ENCODE assay signal across 8 mouse cellular contexts in the genomic region with DNA sequence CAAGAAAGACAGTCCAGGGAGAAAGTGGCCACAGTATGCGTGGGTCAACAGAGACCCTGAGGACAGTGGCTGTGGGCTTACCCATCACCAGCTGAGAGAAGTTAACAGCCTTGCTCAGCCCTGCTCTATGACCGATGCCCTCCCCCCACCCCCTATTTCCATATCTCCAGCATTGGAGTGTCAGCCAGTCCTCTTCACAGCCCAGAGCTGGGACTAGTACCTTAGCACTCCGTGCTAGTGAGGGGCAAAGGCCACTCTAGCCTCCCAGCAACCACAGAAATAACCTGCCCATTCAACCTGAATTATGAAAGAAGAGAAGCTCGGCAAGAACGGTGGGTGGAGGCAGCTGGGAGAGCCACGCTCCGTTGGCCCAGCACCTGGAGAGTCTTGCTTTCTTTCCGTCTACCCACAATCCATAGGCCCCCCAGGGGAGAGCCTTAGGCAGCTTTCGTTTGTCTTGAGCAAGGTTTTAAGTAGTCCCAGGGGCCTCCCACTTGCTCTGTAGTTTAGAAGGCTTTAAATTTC. TPM values are rescaled to one million over a fixed set of nuclear protein-coding genes. Genes with fewer than 3 reads are reported as not detected.
DNase-seq lines count a peak whose midpoint lies in the region; ATAC-seq lines count a peak whose summit lies in the region.

No protein-coding gene starts in this region.

- peak overlapping the region; percentile 55; the same call in 1 of the 2 replicates for H3K4me3 ChIP-seq in lung, embryonic 15.5 days
- no peak overlapping the region for H3K4me3 ChIP-seq in forebrain, embryonic 13.5 days

- H3K9ac ChIP-seq in lung, embryonic 15.5 days: no peak overlapping the region
- H3K9ac ChIP-seq in forebrain, embryonic 13.5 days: no peak overlapping the region

- peaks cover 13% of the 10 kb centered on the region; the same call in 1 of the 2 replicates for H3K4me1 ChIP-seq in lung, embryonic 15.5 days
- peaks cover 22% of the 10 kb centered on the region for H3K4me1 ChIP-seq in forebrain, embryonic 13.5 days

- DNase-seq in lung, adult 18-20 months: no peak
- peak; percentile 70 to 75 for DNase-seq in kidney, postnatal 36 days
- DNase-seq in frontal cortex, postnatal 10 days (ENCODE audit: low spot score in 2 of 2): no peak
- no peak for DNase-seq in ovary, postnatal 10 days (ENCODE audit: low spot score)
- DNase-seq in layer of hippocampus, postnatal 14 days (ENCODE audit: low spot score in 2 of 2): no peak

- 17% methylated on average over 9 of the region's 9 CpGs for WGBS in lung, embryonic 15.5 days
- WGBS in forebrain, embryonic 13.5 days: 7% methylated on average over 9 of the region's 9 CpGs

- ATAC-seq in lung, embryonic 15.5 days (ENCODE audit: borderline replicate concordance, extremely low read depth, low FRiP score, low TSS enrichment): peak; percentile 11; the same call in 1 of the 2 replicates
- ATAC-seq in forebrain, embryonic 13.5 days: no peak
- 0 out of 2 replicates have a peak, but pooled peaks have one; percentile 4 for ATAC-seq in neutrophil, adult 5-6 weeks (ENCODE audit: extremely low read depth, insufficient number of reproducible peaks, low FRiP score, poor library complexity, severe bottlenecking)

- H3K4me2 ChIP-seq in lung, embryonic 15.5 days: peak overlapping the region; percentile 97
- peak overlapping the region; percentile 97 for H3K4me2 ChIP-seq in forebrain, embryonic 13.5 days

- no peaks in the 10 kb centered on the region for H3K9me3 ChIP-seq in lung, embryonic 15.5 days
- H3K9me3 ChIP-seq in forebrain, embryonic 13.5 days (replicated peaks): no peaks in the 10 kb centered on the region

- no peak overlapping the region for H3K27ac ChIP-seq in lung, embryonic 15.5 days
- H3K27ac ChIP-seq in forebrain, embryonic 13.5 days: no peak overlapping the region

- H3K36me3 ChIP-seq in lung, embryonic 15.5 days: no peaks in the 10 kb centered on the region
- no peaks in the 10 kb centered on the region for H3K36me3 ChIP-seq in forebrain, embryonic 13.5 days (ENCODE audit: poor library complexity, severe bottlenecking)

- H3K27me3 ChIP-seq in lung, embryonic 15.5 days: peaks cover 6% of the 10 kb centered on the region; the same call in 1 of the 2 replicates
- peaks cover 38% of the 10 kb centered on the region for H3K27me3 ChIP-seq in forebrain, embryonic 13.5 days

RNA-seq across cellular contexts. Expression of gene Pfkfb3, which starts 1.5 kb away (rescaled TPM):
- polyA plus RNA-seq in lung, embryonic 15.5 days (2015; fragmentation: Nextera tagmentation; extraction: Ambion mirVana): 22.0 and 25.4 TPM in 2 replicates
- 21.5 and 21.7 TPM in 2 replicates for polyA plus RNA-seq in forebrain, embryonic 13.5 days (2015; fragmentation: Nextera tagmentation; extraction: Ambion mirVana)
- 46.0 TPM in 2 replicates for total RNA-seq in neutrophil, adult 5-6 weeks (2017)
- 10 to 100 TPM; 36.4 to 40.5 TPM for total RNA-seq in layer of hippocampus, postnatal 14 days (2021)

RNA-seq across cellular contexts. Expression of gene Rbm17, which starts 51.6 kb away (rescaled TPM):
- polyA plus RNA-seq in lung, embryonic 15.5 days (2015; fragmentation: Nextera tagmentation; extraction: Ambion mirVana): 134 and 136 TPM in 2 replicates
- 160 and 167 TPM in 2 replicates for polyA plus RNA-seq in forebrain, embryonic 13.5 days (2015; fragmentation: Nextera tagmentation; extraction: Ambion mirVana)
- total RNA-seq in neutrophil, adult 5-6 weeks (2017): 144 and 163 TPM in 2 replicates
- 10 to 100 TPM; 77.1 to 84.6 TPM for total RNA-seq in layer of hippocampus, postnatal 14 days (2021)

Comparison
In these comparisons a context has a peak if more than half of its experiments do, and no peak if none do; other contexts are left out.
1. DNase-seq: peak in kidney, postnatal 36 days (2 of 2); none in lung, adult 18-20 months (0 of 2), frontal cortex, postnatal 10 days (0 of 2), ovary, postnatal 10 days (single experiment) and layer of hippocampus, postnatal 14 days (0 of 2).